Mouse (Mus musculus): ENCODE data around the gene Abi3. TPM values are rescaled to one million over a fixed set of nuclear protein-coding genes. Genes with fewer than 3 reads are reported as not detected.
A peak's percentile ranks its signal among the peaks of the same experiment; 100 is the strongest.

Gene Abi3
- polyA plus RNA-seq, 1 experiment, result 11.2 TPM

GRCm38 (mm10) chr11:95827464-95828085 is 14.7 kb downstream of the Abi3 start:
- DNase-seq (ENCODE audit: extremely low spot score in 1 of 2, low spot score in 1 of 2), result peak in 1 of 2 experiments; percentile 90

- DNase-seq (ENCODE audit: extremely low spot score in 1 of 2, low spot score in 1 of 2), result no peak
Measured at GRCm38 (mm10) chr11:95827168-95827447, 15.2 kb downstream of the Abi3 start.

DNA sequence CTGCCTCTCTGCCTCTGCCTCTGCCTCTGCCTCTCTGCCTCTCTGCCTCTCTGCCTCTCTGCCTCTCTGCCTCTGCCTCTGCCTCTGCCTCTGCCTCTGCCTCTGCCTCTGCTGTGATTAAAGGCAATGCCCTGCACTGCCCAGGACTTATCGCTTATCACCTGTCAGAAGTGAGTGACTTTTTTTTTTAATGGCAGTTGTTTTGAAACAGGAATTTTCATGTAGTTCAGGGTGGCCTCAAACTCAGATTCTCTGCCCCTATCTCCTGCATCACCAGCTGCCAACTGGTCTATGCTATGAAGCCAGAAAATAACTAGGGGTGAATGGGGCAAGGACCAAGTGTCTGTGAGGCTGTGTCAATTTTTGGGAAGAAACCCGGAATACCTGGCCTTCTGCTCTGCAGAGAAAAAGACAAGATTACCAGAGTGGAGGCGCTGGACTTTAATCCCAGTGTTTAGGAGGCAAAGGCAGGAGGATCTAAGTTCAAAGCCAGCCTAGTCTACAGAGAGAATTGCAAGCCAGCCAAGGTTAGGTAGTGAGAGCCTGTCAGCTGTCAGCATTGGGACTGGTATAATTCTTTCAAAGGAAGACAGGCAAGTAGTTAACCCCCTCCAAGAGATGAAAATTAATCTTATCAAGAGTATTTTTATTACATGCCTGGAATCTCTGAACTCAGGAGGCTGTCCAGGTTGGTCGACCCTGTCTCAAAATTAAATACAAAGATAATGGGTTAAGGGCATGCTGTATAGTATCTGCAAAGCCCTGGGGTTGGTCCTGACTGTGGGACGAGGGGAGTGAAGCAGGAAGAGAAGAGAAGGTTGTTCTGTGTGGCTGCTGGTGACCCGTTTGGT is 15.7 kb downstream of the Abi3 start:
- no peak for DNase-seq (ENCODE audit: extremely low spot score in 1 of 2, low spot score in 1 of 2)

DNA sequence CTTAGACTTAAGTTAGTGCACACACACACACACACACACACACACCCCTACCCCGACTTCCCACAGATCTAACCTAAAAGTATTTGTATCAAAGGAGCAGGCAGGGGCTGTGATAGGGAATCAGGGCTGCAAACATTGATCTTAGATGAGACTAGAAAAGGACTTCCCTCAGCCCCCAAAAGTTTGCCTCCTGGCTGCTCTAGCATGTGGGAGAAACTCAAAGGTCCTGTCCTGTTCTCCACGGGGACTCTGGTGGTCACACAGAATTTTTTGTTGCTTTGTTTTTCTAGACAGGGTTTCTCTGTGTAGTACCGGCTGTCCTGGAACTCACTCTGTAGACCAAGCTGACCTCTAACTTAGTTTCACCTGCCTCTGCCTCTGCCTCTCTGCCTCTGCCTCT is 16.7 kb downstream of the Abi3 start:
- no peak for DNase-seq (ENCODE audit: extremely low spot score in 1 of 2, low spot score in 1 of 2)

DNA sequence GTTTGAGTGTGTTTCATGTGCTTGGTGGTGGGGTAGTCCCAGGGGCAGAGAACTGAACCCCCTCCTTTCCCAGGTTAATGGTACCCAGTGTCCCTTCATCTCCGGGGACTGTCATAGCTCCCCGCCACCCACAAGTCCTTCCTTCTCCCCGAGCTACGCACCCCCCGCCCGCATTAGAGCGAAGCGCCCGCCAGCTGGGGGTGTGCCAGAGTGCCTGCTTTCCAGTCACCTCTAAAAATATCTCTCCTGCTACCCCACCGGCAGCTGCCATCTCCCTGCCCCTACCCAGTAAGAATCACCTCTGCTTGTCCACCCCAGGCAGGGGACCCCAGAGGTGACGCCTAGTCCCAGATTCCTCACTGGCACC is 17.4 kb downstream of the Abi3 start:
- DNase-seq (ENCODE audit: extremely low spot score in 1 of 2, low spot score in 1 of 2), result peak in 1 of 2 experiments; percentile 66

DNA sequence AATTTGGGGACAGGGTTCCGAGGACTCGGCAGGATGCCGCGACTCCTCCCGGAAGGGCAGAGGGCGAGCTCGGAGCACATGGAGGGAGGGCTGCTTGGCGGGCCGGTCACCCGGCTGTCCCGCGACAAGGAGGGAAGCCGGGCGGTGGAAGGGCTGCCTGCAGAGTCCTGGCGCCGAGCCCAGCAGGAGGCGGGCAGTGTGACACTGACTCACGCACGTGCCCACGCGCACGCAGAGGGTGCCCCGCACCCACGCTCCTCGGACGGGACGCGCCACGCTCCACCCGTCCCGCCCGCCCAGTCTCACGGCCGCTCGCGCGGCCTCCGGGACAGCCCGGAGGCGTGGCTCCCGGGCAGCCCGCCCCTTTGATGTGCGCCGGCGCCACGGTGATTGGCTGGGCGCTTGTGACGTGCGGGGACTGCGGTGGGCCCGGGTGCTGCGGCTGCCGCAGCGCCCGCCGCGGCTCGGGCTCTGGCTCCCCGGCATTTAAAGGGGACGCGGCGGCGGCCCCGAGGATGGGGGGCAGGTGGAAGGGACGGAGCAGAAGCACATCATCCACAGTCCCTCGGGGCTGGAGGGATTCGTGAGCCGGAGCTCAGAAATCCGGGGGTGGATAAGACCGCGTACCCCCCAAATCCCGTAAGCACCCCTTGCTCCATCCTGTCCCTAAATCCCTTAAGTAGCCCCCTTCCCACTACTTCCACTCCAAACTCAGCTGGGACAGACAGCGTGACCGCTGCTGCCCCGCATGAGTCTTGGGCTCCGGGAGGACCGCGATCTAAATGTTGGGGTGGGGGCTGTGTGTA is 18.0 kb downstream of the Abi3 start, which contains the start of gene Phospho1:
TSS of gene Phospho1 (plus strand) at position 429 of the 806 bp plus-strand sequence.
- DNase-seq (ENCODE audit: extremely low spot score in 1 of 2, low spot score in 1 of 2), result peak; percentile 52 to 84

GRCm38 (mm10) chr11:95822437-95822836 is 19.8 kb downstream of the Abi3 start:
- no peak for DNase-seq (ENCODE audit: extremely low spot score in 1 of 2, low spot score in 1 of 2)

DNA sequence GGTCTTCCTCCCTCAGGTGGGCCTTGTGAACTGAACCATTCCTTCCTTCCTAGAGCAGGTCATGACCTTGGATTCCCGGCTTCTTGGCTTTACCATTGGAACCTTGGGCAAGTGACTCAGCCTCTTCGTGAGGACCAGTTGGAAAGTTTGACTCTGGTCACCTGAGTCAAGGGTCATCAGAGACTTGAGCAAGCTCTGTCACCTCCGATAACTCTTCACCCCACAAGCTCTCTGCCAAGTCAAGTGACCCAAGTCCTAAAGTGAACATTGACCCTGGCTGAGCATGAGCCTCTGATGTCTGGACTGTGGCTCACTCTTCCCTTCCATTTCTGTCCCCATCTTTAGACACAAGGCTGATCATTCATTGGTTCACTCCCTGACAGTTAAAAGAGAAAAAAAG is 20.8 kb downstream of the Abi3 start:
- DNase-seq (ENCODE audit: extremely low spot score in 1 of 2, low spot score in 1 of 2), result no peak

- no peak for DNase-seq (ENCODE audit: extremely low spot score in 1 of 2, low spot score in 1 of 2)
Measured at GRCm38 (mm10) chr11:95819138-95819537, 23.1 kb downstream of the Abi3 start.

DNA sequence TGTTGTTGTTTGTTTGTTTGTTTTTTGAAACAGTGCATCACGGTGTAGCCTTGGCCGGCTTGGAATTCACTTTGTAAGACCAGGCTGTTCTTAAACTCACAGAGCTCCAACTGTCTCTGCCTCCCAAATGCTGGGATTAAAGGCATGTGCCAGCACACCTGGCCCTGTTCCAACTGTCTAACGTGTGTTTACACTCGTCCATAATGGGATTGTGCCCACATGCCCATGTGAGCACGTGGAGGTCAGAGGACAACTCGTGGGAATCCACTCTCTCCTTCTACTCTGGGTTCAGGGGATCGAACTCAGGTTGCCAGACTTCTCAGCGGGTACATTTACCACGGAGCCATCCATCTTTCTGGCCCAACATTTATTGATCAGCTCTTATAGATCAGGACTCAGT is 26.9 kb downstream of the Abi3 start:
- no peak for DNase-seq (ENCODE audit: extremely low spot score in 1 of 2, low spot score in 1 of 2)

- no peak for DNase-seq (ENCODE audit: extremely low spot score in 1 of 2, low spot score in 1 of 2)
Measured at GRCm38 (mm10) chr11:95814857-95815256, 27.4 kb downstream of the Abi3 start.

GRCm38 (mm10) chr11:95814101-95814500 is 28.2 kb downstream of the Abi3 start:
- no peak for DNase-seq (ENCODE audit: extremely low spot score in 1 of 2, low spot score in 1 of 2)

DNA sequence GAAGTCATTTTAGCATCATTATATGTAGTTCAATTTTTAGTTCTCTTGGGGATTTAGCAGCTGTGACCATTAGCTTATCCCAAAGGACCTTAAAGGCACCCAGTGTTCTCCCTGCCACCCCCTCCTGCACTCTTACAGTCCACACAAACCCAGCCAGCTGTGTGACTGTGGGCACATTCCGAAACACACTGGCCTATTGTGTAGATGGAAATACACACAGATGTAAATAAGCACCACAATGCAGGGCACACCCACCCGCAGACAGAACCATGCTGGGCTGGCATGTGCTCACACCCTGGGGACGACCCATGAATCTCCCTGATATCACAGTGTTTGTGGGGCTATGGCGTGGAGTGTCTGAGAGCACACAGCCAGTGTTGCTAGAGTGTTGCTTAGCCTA is 30.1 kb downstream of the Abi3 start:
- DNase-seq (ENCODE audit: extremely low spot score in 1 of 2, low spot score in 1 of 2), result no peak

- no peak for DNase-seq (ENCODE audit: extremely low spot score in 1 of 2, low spot score in 1 of 2)
Measured at GRCm38 (mm10) chr11:95811741-95812140, 30.5 kb downstream of the Abi3 start.

DNA sequence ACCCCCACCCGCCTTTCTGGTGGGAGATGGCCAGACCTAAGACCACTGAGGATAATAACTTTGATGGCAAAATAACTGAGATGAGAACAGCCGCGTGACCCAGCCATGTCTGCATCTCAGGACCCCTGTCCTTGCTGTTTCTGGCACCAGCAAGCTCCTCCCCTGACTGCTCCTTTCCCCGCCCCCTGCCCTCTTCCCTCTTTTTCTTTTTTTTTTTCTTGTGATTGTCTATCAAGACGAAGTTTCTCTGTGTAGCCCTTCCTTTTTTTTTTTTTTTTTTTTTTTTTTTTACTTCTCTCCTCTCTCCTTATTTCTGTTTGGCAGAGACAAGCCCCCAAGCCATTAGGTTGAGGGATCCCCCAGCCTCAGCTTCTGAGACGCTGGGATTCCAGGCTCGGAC is 31.4 kb downstream of the Abi3 start:
- DNase-seq (ENCODE audit: extremely low spot score in 1 of 2, low spot score in 1 of 2), result no peak

DNA sequence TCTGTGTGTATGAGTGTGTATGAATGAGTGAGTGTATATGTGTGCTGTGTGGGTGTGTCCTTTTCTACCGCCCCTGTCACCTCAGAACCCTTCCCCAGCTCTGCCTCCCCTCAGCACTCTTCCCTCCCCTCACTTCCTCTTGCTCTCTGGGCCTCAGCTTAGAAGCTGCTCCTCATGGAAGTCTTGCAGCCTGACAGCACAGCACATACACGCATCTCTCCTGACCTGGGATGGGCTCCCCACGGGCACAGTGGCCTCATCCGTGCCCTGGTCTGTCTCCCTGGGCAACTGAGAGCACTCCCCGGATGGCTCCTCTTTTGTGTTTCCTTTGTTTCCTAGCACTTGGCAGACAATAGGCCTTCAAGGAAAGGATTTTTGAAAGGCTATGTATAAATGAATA is 32.7 kb downstream of the Abi3 start:
- DNase-seq (ENCODE audit: extremely low spot score in 1 of 2, low spot score in 1 of 2), result no peak

- no peak for DNase-seq (ENCODE audit: extremely low spot score in 1 of 2, low spot score in 1 of 2)
Measured at GRCm38 (mm10) chr11:95808448-95809011, 33.7 kb downstream of the Abi3 start.

DNA sequence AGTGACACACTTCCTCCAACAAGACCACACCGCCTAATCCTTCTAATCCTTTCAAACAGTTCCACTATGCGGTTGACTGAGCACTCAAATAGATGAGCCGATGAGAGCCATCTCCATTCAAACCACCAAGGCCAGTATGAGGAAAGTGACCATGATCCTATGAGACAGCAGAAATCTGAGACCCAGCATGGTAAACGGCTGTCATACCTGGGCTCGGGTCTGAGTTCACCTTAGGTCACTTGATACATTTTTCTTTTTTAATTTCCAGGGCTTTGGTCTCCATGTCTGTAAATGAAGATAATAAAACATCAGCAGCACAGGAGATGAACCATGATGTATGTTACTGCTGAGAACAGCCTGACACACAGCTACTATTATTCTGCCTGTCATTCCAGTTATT is 34.4 kb downstream of the Abi3 start:
- DNase-seq (ENCODE audit: extremely low spot score in 1 of 2, low spot score in 1 of 2), result no peak

- no peak for DNase-seq (ENCODE audit: extremely low spot score in 1 of 2, low spot score in 1 of 2)
Measured at GRCm38 (mm10) chr11:95805527-95805926, 36.7 kb downstream of the Abi3 start.

DNA sequence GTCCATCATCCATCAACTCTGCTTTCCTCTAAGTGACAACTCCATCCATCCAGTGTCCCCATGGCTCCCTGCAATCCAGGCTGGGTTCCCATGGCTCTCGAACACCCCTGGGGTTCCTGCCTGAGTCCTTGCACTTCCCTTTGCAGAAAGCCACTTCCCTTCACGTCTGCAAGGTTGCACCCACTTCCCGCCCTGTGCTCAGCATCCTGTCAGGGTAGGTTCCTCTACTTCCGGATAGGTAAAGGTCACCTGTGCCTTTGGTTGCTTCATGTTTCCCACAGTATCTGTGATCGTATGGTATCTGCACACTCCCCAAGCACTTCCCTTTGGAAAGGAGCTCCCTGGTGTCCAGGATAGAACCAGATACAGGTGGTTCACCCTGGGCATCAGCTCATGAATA is 37.3 kb downstream of the Abi3 start:
- DNase-seq (ENCODE audit: extremely low spot score in 1 of 2, low spot score in 1 of 2), result no peak

DNA sequence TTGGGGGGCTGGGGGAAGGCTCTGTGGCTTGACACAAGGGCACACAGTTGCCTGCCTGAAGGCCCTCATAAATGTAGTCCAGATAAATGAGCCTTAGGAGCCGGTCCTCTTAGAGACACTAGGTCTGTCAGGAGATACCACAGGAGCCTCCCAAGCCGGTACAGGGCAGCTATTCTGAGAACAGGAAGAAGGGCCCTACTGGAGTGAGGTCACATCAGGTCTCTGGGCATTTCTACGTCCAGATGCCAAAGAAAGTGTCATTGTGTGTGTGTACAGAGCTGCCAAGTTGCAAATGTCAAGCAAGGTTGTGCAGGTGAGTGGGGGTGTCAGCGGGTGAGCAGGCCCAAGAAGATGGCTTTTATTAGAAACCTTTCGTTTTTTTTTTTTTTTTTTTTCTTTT is 46.7 kb downstream of the Abi3 start:
- no peak for DNase-seq (ENCODE audit: extremely low spot score in 1 of 2, low spot score in 1 of 2)

Measured in frontal cortex, adult 2 months (tissue).